Mouse (Mus musculus): Measurements from ENCODE around the gene Npas3. TPM values are rescaled to one million over a fixed set of nuclear protein-coding genes. Genes with fewer than 3 reads are reported as not detected.
A peak's percentile ranks its signal among the peaks of the same experiment; 100 is the strongest.

The Npas3 gene
- polyA plus RNA-seq, 1 experiment from 2014 or later: 0.08 TPM

DNA sequence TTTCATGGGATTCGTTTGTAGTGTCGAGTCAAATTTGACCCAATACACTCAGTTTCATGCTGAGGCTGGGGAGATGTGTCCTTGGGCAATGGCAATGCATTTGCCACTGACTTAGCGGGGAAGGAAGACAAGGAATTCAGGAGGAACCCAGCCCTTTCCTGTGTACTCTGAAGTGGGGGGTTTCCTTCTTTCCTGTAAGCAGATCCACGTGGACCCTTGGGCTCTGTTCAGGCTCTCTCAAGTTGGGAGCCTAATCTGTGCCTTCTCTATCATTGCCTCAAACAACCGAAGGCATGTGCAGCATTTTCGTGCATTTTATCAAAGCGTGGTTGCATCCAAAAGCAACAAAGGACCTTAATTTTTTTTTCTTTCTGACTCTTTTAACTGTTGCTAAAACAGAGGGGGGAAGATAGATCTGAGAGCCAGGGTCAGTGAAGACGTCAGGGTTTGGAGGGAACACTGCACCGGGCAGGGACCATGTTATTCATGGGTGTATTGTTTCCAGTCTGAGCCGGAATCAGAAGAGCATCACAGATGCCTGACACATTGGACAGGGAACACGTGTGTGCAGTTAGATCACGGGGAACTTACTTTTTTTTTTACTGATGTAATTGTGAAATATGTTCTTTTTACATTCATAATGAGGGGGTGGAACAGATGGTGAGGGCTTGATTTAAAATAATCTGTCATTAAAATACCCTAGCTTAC, 577.6 kb downstream of the Npas3 start:
- TF ChIP-seq CTCF (IDR thresholded peaks at IDR 0.05; ENCODE audit: low read depth) (no peak), EP300 (IDR thresholded peaks at IDR 0.05; ENCODE audit: low read depth) (no peak)
- WGBS (ENCODE audit: insufficient replicate concordance): 47% methylated on average over 12 of the region's 12 CpGs
- no peak overlapping the region for H3K4me3 ChIP-seq (ENCODE audit: low read depth, low read length)
- no peak overlapping the region for H3K27ac ChIP-seq (ENCODE audit: low read depth)
- DNase-seq (no peak), ATAC-seq (no peak)
- H3K9ac ChIP-seq (replicated peaks): no peak overlapping the region
- no peaks in the 10 kb centered on the region for H3K4me1 ChIP-seq (ENCODE audit: insufficient read depth)
- no peak overlapping the region for H3K4me2 ChIP-seq (ENCODE audit: low read depth, low read length)
- H3K9me3 ChIP-seq (ENCODE audit: low read length): no peaks in the 10 kb centered on the region
- no peaks in the 10 kb centered on the region for H3K36me3 ChIP-seq (replicated peaks; ENCODE audit: insufficient read depth, low read length)
- H3K27me3 ChIP-seq (ENCODE audit: insufficient read depth, low read length): no peaks in the 10 kb centered on the region

GRCm38 (mm10) chr12:53826812-53827211, 578.3 kb downstream of the Npas3 start:
- no peak for ATAC-seq
- 81% methylated on average over 3 of the region's 3 CpGs for WGBS (ENCODE audit: insufficient replicate concordance)
- Histone ChIP-seq H3K27ac (ENCODE audit: low read depth) (no peak overlapping the region), H3K9me3 (ENCODE audit: low read length) (no peaks in the 10 kb centered on the region), H3K27me3 (ENCODE audit: insufficient read depth, low read length) (no peaks in the 10 kb centered on the region), H3K4me2 (ENCODE audit: low read depth, low read length) (no peak overlapping the region), H3K9ac (replicated peaks) (no peak overlapping the region), H3K4me1 (ENCODE audit: insufficient read depth) (no peaks in the 10 kb centered on the region; the same call in 1 of the 2 replicates), H3K36me3 (replicated peaks; ENCODE audit: insufficient read depth, low read length) (no peaks in the 10 kb centered on the region), H3K4me3 (ENCODE audit: low read depth, low read length) (no peak overlapping the region)
- no peak for DNase-seq
- TF ChIP-seq EP300 (IDR thresholded peaks at IDR 0.05; ENCODE audit: low read depth) (no peak), CTCF (IDR thresholded peaks at IDR 0.05; ENCODE audit: low read depth) (no peak)

GRCm38 (mm10) chr12:53832590-53832989, 584.1 kb downstream of the Npas3 start:
- no peaks in the 10 kb centered on the region for H3K36me3 ChIP-seq (replicated peaks; ENCODE audit: insufficient read depth, low read length)
- H3K4me1 ChIP-seq (ENCODE audit: insufficient read depth): no peaks in the 10 kb centered on the region; the same call in 1 of the 2 replicates
- H3K27me3 ChIP-seq (ENCODE audit: insufficient read depth, low read length): no peaks in the 10 kb centered on the region
- H3K9ac ChIP-seq (replicated peaks): no peak overlapping the region
- H3K4me2 ChIP-seq (ENCODE audit: low read depth, low read length): peak overlapping the region; percentile 44
- TF ChIP-seq CTCF (IDR thresholded peaks at IDR 0.05; ENCODE audit: low read depth) (no peak), EP300 (IDR thresholded peaks at IDR 0.05; ENCODE audit: low read depth) (peak; percentile 95)
- DNase-seq (peak; percentile 25), ATAC-seq (peak; percentile 93)
- no peak overlapping the region for H3K4me3 ChIP-seq (ENCODE audit: low read depth, low read length)
- 49% methylated on average over 6 of the region's 6 CpGs for WGBS (ENCODE audit: insufficient replicate concordance)
- no peaks in the 10 kb centered on the region for H3K9me3 ChIP-seq (ENCODE audit: low read length)
- peak overlapping the region; percentile 26; the same call in 1 of the 2 replicates for H3K27ac ChIP-seq (ENCODE audit: low read depth)

- H3K27me3 ChIP-seq (ENCODE audit: insufficient read depth, low read length): no peaks in the 10 kb centered on the region
- no peak overlapping the region for H3K4me3 ChIP-seq (ENCODE audit: low read depth, low read length)
- H3K36me3 ChIP-seq (replicated peaks; ENCODE audit: insufficient read depth, low read length): no peaks in the 10 kb centered on the region
- no peaks in the 10 kb centered on the region for H3K9me3 ChIP-seq (ENCODE audit: low read length)
- no peak for TF ChIP-seq CTCF (IDR thresholded peaks at IDR 0.05; ENCODE audit: low read depth)
- TF ChIP-seq EP300 (IDR thresholded peaks at IDR 0.05; ENCODE audit: low read depth): no peak
- no peaks in the 10 kb centered on the region; the same call in 1 of the 2 replicates for H3K4me1 ChIP-seq (ENCODE audit: insufficient read depth)
- ATAC-seq (no peak), DNase-seq (no peak)
- no peak overlapping the region for H3K27ac ChIP-seq (ENCODE audit: low read depth)
- no peak overlapping the region for H3K9ac ChIP-seq (replicated peaks)
- WGBS (ENCODE audit: insufficient replicate concordance): 74% methylated on average over 2 of the region's 2 CpGs
- H3K4me2 ChIP-seq (ENCODE audit: low read depth, low read length): no peak overlapping the region
Measured at GRCm38 (mm10) chr12:53833348-53833747, 584.9 kb downstream of the Npas3 start.

- Histone ChIP-seq H3K9me3 (ENCODE audit: low read length) (no peaks in the 10 kb centered on the region), H3K36me3 (replicated peaks; ENCODE audit: insufficient read depth, low read length) (no peaks in the 10 kb centered on the region), H3K27ac (ENCODE audit: low read depth) (no peak overlapping the region), H3K27me3 (ENCODE audit: insufficient read depth, low read length) (no peaks in the 10 kb centered on the region), H3K4me3 (ENCODE audit: low read depth, low read length) (no peak overlapping the region), H3K4me2 (ENCODE audit: low read depth, low read length) (no peak overlapping the region), H3K4me1 (ENCODE audit: insufficient read depth) (peaks cover 1% of the 10 kb centered on the region; the same call in 1 of the 2 replicates), H3K9ac (replicated peaks) (no peak overlapping the region)
- no peak for TF ChIP-seq EP300 (IDR thresholded peaks at IDR 0.05; ENCODE audit: low read depth)
- TF ChIP-seq CTCF (IDR thresholded peaks at IDR 0.05; ENCODE audit: low read depth): no peak
- 70% methylated on average over 27 of the region's 27 CpGs for WGBS (ENCODE audit: insufficient replicate concordance)
- no peak for DNase-seq
- no peak for ATAC-seq
Measured at GRCm38 (mm10) chr12:53836031-53836790, 587.7 kb downstream of the Npas3 start.

DNA sequence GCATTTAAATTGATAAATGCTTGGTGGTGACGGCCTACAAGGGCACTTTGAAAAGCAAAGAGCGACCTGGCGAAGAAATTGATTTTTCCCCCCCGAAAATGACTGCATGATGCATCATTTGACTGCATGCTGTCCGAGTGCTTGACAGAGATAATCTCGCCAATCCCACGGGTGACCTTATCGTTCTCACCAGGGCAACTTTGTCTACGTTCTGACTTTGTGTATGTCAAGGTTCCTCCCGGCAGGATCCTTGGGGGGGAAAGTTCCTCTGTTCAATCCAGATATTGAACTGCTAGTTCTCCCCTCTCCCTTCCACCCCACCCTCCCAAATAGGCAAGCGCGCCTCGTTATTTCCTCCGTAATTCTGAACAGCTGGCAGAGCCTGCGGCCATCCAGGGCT, 588.9 kb downstream of the Npas3 start:
- peak; percentile 34 for DNase-seq
- H3K27ac ChIP-seq (ENCODE audit: low read depth): peak overlapping the region; percentile 55; the same call in 1 of the 2 replicates
- H3K9me3 ChIP-seq (ENCODE audit: low read length): no peaks in the 10 kb centered on the region
- TF ChIP-seq CTCF (IDR thresholded peaks at IDR 0.05; ENCODE audit: low read depth) (no peak), EP300 (IDR thresholded peaks at IDR 0.05; ENCODE audit: low read depth) (peak; percentile 95)
- no peaks in the 10 kb centered on the region for H3K36me3 ChIP-seq (replicated peaks; ENCODE audit: insufficient read depth, low read length)
- WGBS (ENCODE audit: insufficient replicate concordance): 76% methylated on average over 15 of the region's 15 CpGs
- H3K27me3 ChIP-seq (ENCODE audit: insufficient read depth, low read length): no peaks in the 10 kb centered on the region
- H3K9ac ChIP-seq (replicated peaks): no peak overlapping the region
- H3K4me2 ChIP-seq (ENCODE audit: low read depth, low read length): peak overlapping the region; percentile 26
- 0 out of 2 replicates have a peak, but pooled peaks cover 4% of the 10 kb centered on the region for H3K4me1 ChIP-seq (ENCODE audit: insufficient read depth)
- no peak overlapping the region for H3K4me3 ChIP-seq (ENCODE audit: low read depth, low read length)
- peak; percentile 77 for ATAC-seq
